16 mouse cellular contexts compared by ENCODE assay signal in the genomic region with DNA sequence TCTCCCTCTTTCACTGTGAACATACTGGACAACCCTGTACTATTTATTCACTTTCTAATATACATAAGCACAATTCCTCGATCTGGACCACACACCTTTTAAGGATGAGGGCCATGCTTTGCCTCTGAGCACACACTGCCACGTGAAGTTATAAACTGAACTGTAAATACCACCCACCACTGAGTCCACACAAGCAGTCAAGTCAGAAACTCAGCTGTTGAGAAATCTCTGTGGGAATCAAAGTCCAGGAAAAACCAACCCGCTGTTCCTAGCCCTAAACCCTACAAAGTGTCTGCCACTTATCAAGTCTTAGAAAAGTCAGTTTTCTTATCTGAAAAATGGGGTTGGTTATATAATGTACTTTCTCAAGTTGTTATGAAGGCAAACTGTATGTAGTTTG. TPM values are rescaled to one million over a fixed set of nuclear protein-coding genes. Genes with fewer than 3 reads are reported as not detected.
"Had no signal": no experiment of that assay in that cellular context is flagged by ENCODE, and none has a peak within 500 bp of the region (broad histone marks: within the 10 kb centered on the region; RNA-seq: fewer than 3 reads in every experiment).

No protein-coding gene starts in this region.

- ATAC-seq: midbrain, embryonic 15.5 days had no signal

- H3K9me3 ChIP-seq: midbrain, embryonic 12.5 days; midbrain, embryonic 15.5 days; neural tube, embryonic 12.5 days; neural tube, embryonic 15.5 days had no signal

- H3K9ac ChIP-seq: midbrain, embryonic 12.5 days; midbrain, embryonic 15.5 days; neural tube, embryonic 12.5 days; neural tube, embryonic 15.5 days had no signal

- H3K4me3 ChIP-seq: midbrain, embryonic 12.5 days; midbrain, embryonic 15.5 days; neural tube, embryonic 12.5 days; neural tube, embryonic 15.5 days had no signal

- H3K27ac ChIP-seq: macrophage; midbrain, embryonic 12.5 days; midbrain, embryonic 15.5 days; neural tube, embryonic 12.5 days; neural tube, embryonic 15.5 days had no signal

- H3K27me3 ChIP-seq: midbrain, embryonic 12.5 days; midbrain, embryonic 15.5 days; neural tube, embryonic 12.5 days; neural tube, embryonic 15.5 days had no signal

- H3K4me1 ChIP-seq: midbrain, embryonic 12.5 days; midbrain, embryonic 15.5 days; neural tube, embryonic 12.5 days; neural tube, embryonic 15.5 days had no signal

- H3K36me3 ChIP-seq: midbrain, embryonic 12.5 days; midbrain, embryonic 15.5 days; neural tube, embryonic 12.5 days; neural tube, embryonic 15.5 days had no signal

- DNase-seq: kidney, adult 11 months; kidney, adult 8-10 months; kidney, postnatal 14 days; kidney, postnatal 4 days; layer of hippocampus, adult 9-11 months; lung, adult 2 months; right cerebral cortex, adult 18-20 months; right cerebral cortex, postnatal 14 days; right cerebral cortex, postnatal 4 days; thymus, adult 18-20 months; thymus, postnatal 36 days had no signal

- H3K4me2 ChIP-seq: midbrain, embryonic 12.5 days; midbrain, embryonic 15.5 days; neural tube, embryonic 12.5 days; neural tube, embryonic 15.5 days had no signal

RNA-seq across cellular contexts. Expression of gene Adamts8, which starts 56.1 kb away (rescaled TPM):
- polyA plus RNA-seq: macrophage had no signal
